Mouse (Mus musculus): ENCODE measurements around the gene Ahnak2. TPM values are rescaled to one million over a fixed set of nuclear protein-coding genes. Genes with fewer than 3 reads are reported as not detected.

Gene Ahnak2
- total and polyA plus RNA-seq, 3 experiments: 3.1 to 27.7 (median 14.6) TPM

GRCm38 (mm10) chr12:112796551-112797510 lies 5.6 kb downstream of the Ahnak2 start (continued):
- TF ChIP-seq JUND (conservative IDR thresholded peaks at IDR 0.05; ENCODE audit: low read depth, low read length) (no peak), MAX (IDR thresholded peaks at IDR 0.05; ENCODE audit: low read length) (no peak), CTCF (conservative IDR thresholded peaks at IDR 0.05 in 1 of 2, IDR thresholded peaks at IDR 0.05 in 1 of 2; ENCODE audit: low read depth in 2 of 2, low read length in 2 of 2) (no peak), NRF1 (IDR thresholded peaks at IDR 0.05; ENCODE audit: low read depth, low read length) (no peak), ZC3H11A (IDR thresholded peaks at IDR 0.05; ENCODE audit: low read depth, low read length) (no peak)

- H3K36me3 ChIP-seq (replicated peaks in 1 of 2; ENCODE audit: control insufficient read depth in 1 of 2, insufficient read depth in 1 of 2, low read length in 1 of 2): peaks cover 2 to 6% of the 10 kb centered on the region in 2 experiments
- H3K4me3 ChIP-seq (replicated peaks in 1 of 3; ENCODE audit: low read depth in 2 of 3, low read length in 2 of 3, poor library complexity in 1 of 3): peak overlapping the region; percentile 59 to 85 (median 76)
- no peak for TF ChIP-seq ZKSCAN1 (IDR thresholded peaks at IDR 0.05; ENCODE audit: borderline replicate concordance, low read depth, low read length)
- no peak for TF ChIP-seq CTCF (conservative IDR thresholded peaks at IDR 0.05 in 1 of 2, IDR thresholded peaks at IDR 0.05 in 1 of 2; ENCODE audit: low read depth in 2 of 2, low read length in 2 of 2)
- TF ChIP-seq USF1 (IDR thresholded peaks at IDR 0.05; ENCODE audit: low read depth, low read length): no peak
- TF ChIP-seq ZMIZ1 (IDR thresholded peaks at IDR 0.05; ENCODE audit: low read depth, low read length): no peak
- peak; percentile 81 for TF ChIP-seq BHLHE40 (IDR thresholded peaks at IDR 0.05; ENCODE audit: low read depth, low read length)
- peak; percentile 64 for TF ChIP-seq CHD2 (IDR thresholded peaks at IDR 0.05; ENCODE audit: low read length)
- no peak; the same call in 1 of the 2 replicates for TF ChIP-seq MAX (IDR thresholded peaks at IDR 0.05; ENCODE audit: low read length)
- TF ChIP-seq RAD21 (IDR thresholded peaks at IDR 0.05; ENCODE audit: low read depth, low read length): no peak
- TF ChIP-seq HCFC1 (IDR thresholded peaks at IDR 0.05; ENCODE audit: low read depth, low read length): no peak
- peak; percentile 83 for TF ChIP-seq NRF1 (IDR thresholded peaks at IDR 0.05; ENCODE audit: low read depth, low read length)
- TF ChIP-seq ZC3H11A (IDR thresholded peaks at IDR 0.05; ENCODE audit: low read depth, low read length): no peak
- no peak for TF ChIP-seq UBTF (IDR thresholded peaks at IDR 0.05; ENCODE audit: low read depth, low read length)
- no peak for TF ChIP-seq PAX5 (IDR thresholded peaks at IDR 0.05; ENCODE audit: low read length)
- no peak for TF ChIP-seq MAFK (IDR thresholded peaks at IDR 0.05; ENCODE audit: insufficient replicate concordance, low read length)
- no peak for TF ChIP-seq JUN (IDR thresholded peaks at IDR 0.05; ENCODE audit: insufficient read depth, low read depth, low read length)
- TF ChIP-seq USF2 (conservative IDR thresholded peaks at IDR 0.05; ENCODE audit: low read depth, low read length): no peak
- TF ChIP-seq ETS1 (conservative IDR thresholded peaks at IDR 0.05; ENCODE audit: low read depth, low read length): peak; percentile 80
- TF ChIP-seq ELF1 (IDR thresholded peaks at IDR 0.05; ENCODE audit: low read depth, low read length): no peak
- TF ChIP-seq MAZ (IDR thresholded peaks at IDR 0.05; ENCODE audit: low read depth, low read length): peak; percentile 60
- TF ChIP-seq TBP (conservative IDR thresholded peaks at IDR 0.05; ENCODE audit: low read depth, low read length): no peak
- TF ChIP-seq SMC3 (IDR thresholded peaks at IDR 0.05; ENCODE audit: low read depth, low read length): no peak
- no peak for TF ChIP-seq GABPA (IDR thresholded peaks at IDR 0.05; ENCODE audit: insufficient replicate concordance, low read depth, low read length)
- TF ChIP-seq TCF12 (IDR thresholded peaks at IDR 0.05; ENCODE audit: low read depth, low read length): peak; percentile 61; the same call in 1 of the 2 replicates
- peak; percentile 37; the same call in 1 of the 2 replicates for TF ChIP-seq MEF2A (IDR thresholded peaks at IDR 0.05; ENCODE audit: borderline replicate concordance, low read depth, low read length)
- peak; percentile 20; the same call in 1 of the 2 replicates for TF ChIP-seq CHD1 (IDR thresholded peaks at IDR 0.05; ENCODE audit: low read depth, low read length)
- no peak for TF ChIP-seq RCOR1 (conservative IDR thresholded peaks at IDR 0.05; ENCODE audit: low read depth, low read length)
- no peak for TF ChIP-seq KAT2A (IDR thresholded peaks at IDR 0.05; ENCODE audit: insufficient replicate concordance, low read length)
- peak; percentile 84 for TF ChIP-seq MXI1 (IDR thresholded peaks at IDR 0.05; ENCODE audit: low read depth, low read length)
- no peak for TF ChIP-seq JUND (conservative IDR thresholded peaks at IDR 0.05; ENCODE audit: low read depth, low read length)
- TF ChIP-seq NELFE (IDR thresholded peaks at IDR 0.05; ENCODE audit: low read depth, low read length): no peak
- TF ChIP-seq E2F4 (IDR thresholded peaks at IDR 0.05; ENCODE audit: insufficient replicate concordance, low read depth, low read length): no peak
- TF ChIP-seq SIN3A (IDR thresholded peaks at IDR 0.05; ENCODE audit: low read length): peak; percentile 77
- peak; percentile 47; the same call in 1 of the 2 replicates for TF ChIP-seq POLR2A (IDR thresholded peaks at IDR 0.05; ENCODE audit: low read depth, low read length)
These were observed 6.9 kb downstream of the Ahnak2 start for GRCm38 (mm10) chr12:112795466-112796104.

More at GRCm38 (mm10) chr12:112795466-112796104, 6.9 kb downstream of the Ahnak2 start:
- Histone ChIP-seq H3K9ac (ENCODE audit: insufficient read depth, low read depth) (peak overlapping the region; percentile 92), H3K79me2 (replicated peaks; ENCODE audit: control insufficient read depth, extremely low read depth, insufficient read depth, poor library complexity, severe bottlenecking) (peaks cover 23% of the 10 kb centered on the region), H3K4me1 (ENCODE audit: control insufficient read depth in 1 of 2, insufficient read depth in 2 of 2) (peaks cover 48 to 87% of the 10 kb centered on the region in 2 experiments), H3K4me2 (ENCODE audit: insufficient read depth, low read depth, poor library complexity, severe bottlenecking) (peak overlapping the region; percentile 90), H3K27ac (ENCODE audit: insufficient read depth, low read depth) (peak overlapping the region; percentile 96), H3K27me3 (replicated peaks) (no peaks in the 10 kb centered on the region), H3K9me3 (replicated peaks; ENCODE audit: low read length) (no peaks in the 10 kb centered on the region)
- peak; percentile 61 for DNase-seq (ENCODE audit: extremely low read depth)
- in situ Hi-C loops (cut with MboI; ENCODE audit: low pct_ligation_motif_present, low pct_unique_long_range_greater_than_20kb, low sequenced_read_pairs) (loop anchor here (5.0 kb wide), 1 partner anchor 38 kb away; no protein-coding TSS in a partner anchor), dilution Hi-C loops (cut with MboI; ENCODE audit: extremely low pct_ligation_motif_present, extremely low pct_unique_long_range_greater_than_20kb, low sequenced_read_pairs) (no loop called here)

All from CH12.LX (cell line).